Mouse (Mus musculus) stomach, postnatal 0 days (tissue): ENCODE measurements at regions not wholly inside any gene's neighbourhood (a gene's known extent, or its start where the extent isn't known, plus 50 kb on each side); places are given as distances from the start of the nearest gene placed in this dataset.

Experiments used
- CTCF ChIP-seq: IDR thresholded peaks from 2 replicates; pipeline ENCODE4 v1.5.1; 2016; ENCODE audit warnings: antibody characterized with exemption, low read depth, mild to moderate bottlenecking, moderate library complexity
- EP300 ChIP-seq: optimal IDR thresholded peaks from 2 replicates; pipeline ENCODE3; 2016; ENCODE audit warnings: antibody characterized with exemption

- TF ChIP-seq CTCF (no peak), EP300 (no peak)
Measured at GRCm38 (mm10) chr8:91917834-91918233, 116.0 kb upstream of the Irx3 start.
